Mouse (Mus musculus): ENCODE data around the gene Rsph3b. TPM values are rescaled to one million over a fixed set of nuclear protein-coding genes. Genes with fewer than 3 reads are reported as not detected.
"Not testable (repeated sequence)": the region's sequence is repeated elsewhere in the genome, so short reads cannot be mapped to it uniquely, and the experiment has no call there.

The Rsph3b gene
- polyA plus RNA-seq, 2 experiments from 2014 or later, result 26.6 to 37.2 TPM

DNA sequence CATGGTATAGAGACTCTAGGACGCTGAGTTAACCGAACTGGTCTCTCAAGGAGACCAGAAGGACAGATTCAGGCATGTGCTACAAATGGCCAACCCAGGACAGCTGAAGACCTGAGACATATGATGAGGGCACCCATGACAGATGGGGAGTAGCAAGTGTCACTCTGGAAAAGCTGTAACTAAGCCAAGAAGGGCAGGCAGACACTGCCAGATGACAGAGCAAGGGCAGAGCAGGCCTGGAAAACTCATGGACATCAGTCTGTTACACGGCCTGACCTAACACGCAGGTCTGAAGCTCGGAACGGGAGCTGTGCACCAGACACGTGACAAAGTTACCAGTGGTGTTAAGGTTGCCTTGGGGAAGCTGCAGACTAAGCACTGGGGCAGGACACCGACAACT is 10.4 kb upstream of the Rsph3b start:
- not testable (repeated sequence) for ATAC-seq

DNA sequence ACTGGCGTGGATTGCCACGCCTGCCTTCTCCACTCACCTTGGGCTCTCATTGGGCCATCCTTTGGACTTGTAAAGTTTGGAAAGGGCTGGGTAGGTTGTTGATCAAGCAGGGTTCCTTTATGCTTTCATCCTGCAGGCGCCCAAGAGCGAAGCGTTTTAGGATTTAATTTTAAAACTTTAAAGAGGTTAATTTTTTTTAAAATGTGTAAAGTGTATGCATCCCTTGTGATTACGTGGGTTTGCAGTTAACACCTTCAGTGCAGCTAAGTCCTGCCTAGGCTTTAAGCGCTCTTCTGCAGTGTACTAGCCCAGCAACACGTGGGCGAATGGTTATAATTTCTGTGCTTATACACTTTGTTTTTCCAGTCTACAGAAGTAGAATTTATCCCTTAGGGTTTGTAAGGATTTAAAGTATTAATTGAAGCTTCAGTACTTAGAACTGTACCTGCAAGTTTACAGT is 317 bp upstream of the Rsph3b start:
- not testable (repeated sequence) for ATAC-seq

DNA sequence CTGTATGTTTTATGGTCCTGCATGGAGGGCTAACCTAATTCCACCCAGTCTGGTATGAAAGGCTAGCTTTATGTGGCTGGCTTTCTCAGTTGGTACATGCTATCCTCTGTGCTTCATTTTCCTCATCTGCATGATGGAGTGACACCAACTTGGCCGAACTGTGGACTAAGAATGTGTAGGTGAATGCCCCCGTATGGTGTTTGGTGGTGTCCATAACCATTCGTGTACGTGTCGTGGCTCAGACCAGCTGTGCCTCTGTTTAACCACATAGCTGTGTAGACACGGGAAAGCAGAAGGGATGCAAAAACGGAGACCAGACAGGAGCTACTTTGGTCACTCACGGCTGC is 872 bp downstream of the Rsph3b start:
- not testable (repeated sequence) for ATAC-seq

DNA sequence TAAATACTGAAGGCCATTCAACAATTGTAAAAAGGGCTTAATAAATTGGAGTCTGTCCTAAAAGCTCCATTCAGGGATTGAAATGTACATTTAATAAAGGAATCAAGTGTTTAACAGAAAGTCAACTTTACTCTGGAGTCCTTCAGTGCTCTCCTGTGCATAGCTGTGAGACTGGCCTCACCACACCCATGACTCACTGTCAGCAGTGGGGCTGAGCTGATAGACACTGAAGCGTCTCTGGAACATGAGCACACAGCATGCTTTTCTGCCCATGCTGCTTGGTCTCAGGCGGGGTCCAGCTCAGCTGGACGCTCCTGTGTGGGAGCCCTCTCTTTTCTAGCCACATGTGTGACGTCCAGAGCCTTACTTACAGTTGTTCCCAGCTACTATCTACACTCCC is 5.9 kb downstream of the Rsph3b start:
- ATAC-seq, result not testable (repeated sequence)

DNA sequence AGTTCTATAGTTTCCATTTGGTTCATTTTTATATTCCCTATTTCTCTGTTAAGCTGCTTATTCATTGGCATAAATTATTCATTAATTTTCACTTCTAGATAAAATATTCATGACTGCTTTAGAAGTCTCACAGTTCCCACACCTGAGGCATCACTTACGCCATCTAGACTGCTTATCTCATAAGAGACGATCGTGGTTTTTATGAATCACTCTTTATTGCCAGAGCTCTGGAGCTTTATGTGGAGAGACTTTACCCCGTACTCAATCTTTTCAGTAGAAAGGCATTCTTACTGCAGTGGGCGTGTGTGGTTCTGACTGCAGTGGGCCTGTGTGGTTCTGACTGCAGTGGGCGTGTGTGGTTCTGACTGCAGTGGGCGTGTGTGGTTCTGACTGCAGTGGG is 16.9 kb downstream of the Rsph3b start:
- not testable (repeated sequence) for ATAC-seq

DNA sequence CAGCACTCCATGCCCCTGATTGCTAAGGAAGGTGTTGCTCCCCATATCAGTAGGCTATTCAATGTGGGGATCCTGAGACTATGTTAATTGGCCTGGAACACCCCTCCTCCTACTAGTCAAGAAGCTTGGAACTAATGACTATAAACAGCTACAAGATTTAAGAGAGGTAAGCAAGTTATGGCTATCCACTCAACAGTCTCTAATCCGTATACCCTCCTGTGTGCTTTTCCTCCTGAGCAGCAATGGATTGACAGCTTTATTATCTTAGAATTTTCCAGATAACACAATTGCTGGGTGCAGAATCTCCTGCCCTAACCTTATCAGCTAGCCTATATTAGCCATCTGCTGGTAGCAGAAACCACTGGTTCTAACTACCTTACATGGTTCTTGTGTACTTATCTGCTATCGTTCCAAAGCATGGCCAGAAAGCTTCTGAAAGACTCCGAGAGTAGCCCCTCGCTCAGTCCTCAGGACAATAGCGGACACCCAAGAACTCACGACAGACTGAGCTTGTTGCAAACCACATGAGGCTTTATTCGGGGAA is 28.1 kb downstream of the Rsph3b start:
- not testable (repeated sequence) for ATAC-seq

DNA sequence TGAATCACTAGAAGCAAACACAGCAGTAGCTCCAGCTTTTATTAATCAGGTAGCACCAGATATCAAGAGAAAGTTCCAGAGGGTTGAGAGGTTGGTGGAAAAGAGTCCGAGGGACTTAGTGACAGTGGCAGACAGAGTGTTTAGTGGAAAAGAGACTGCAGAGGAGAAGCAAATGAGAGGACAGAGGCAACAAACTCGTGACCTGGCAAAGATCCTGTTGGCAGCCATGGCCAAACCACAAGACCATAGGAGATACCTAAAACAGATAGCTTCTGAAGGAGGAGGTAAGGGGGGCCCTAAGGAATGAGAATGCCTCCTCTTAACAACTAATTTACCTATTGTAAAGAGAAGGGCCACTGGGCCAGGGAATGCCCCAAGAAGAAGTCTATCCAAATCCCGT is 29.1 kb downstream of the Rsph3b start:
- ATAC-seq, result not testable (repeated sequence)

DNA sequence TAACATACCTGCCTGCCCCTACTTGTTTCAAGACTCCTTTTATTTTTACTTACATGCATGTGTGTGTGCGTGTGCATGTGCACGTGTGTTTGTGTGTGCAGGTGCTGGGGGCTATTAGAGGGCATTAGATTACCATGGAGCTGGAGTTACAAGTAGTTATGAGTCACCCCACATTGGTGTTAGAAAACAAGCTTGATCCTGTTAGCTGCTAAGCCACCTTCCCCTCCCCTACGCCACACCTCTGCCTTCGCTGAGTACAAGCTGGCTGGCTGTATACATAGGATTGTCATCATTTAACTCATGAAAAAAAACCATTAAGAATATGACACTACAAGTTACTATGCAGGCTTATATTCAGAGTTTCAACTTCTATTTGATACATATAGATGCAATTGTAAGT is 33.2 kb downstream of the Rsph3b start:
- ATAC-seq, result not testable (repeated sequence)

DNA sequence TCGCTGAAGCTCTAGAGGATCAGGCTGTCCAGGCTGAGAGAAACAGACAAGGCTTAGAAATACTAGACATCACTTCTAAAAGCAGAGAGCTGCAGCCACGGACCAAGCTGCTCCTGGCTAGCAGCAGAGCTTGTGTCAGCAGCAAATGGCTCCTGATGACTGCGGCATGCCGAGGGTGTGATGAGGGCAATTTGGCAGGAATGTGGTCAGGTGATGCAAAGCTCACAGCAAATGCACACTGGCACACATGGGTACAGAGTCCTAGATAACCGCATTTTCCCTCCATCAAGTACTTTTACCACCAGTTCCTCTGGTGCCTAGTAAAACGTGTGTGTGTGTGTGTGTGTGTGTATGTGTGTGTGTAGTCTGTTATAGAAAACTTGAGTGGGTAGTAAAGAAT is 34.4 kb downstream of the Rsph3b start:
- ATAC-seq, result not testable (repeated sequence)

DNA sequence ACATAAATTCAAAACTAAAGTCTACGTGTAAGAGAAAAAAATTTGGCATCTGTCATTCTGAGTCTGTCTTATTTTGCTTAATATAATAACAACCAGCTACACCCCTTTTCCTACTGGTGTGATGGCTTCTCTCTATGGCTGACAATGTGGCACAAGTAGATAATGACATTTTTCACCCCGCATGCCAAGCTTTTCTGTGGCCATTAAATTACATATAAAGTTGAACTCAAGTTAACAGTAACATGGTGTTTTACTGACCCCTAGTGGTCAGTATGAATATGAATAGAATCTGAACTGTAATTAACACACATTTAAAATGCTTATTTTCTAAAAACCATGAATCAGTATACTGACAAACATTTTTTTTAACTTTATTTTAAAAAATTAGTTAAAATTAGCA is 48.1 kb downstream of the Rsph3b start:
- peak; percentile 81 for ATAC-seq

DNA sequence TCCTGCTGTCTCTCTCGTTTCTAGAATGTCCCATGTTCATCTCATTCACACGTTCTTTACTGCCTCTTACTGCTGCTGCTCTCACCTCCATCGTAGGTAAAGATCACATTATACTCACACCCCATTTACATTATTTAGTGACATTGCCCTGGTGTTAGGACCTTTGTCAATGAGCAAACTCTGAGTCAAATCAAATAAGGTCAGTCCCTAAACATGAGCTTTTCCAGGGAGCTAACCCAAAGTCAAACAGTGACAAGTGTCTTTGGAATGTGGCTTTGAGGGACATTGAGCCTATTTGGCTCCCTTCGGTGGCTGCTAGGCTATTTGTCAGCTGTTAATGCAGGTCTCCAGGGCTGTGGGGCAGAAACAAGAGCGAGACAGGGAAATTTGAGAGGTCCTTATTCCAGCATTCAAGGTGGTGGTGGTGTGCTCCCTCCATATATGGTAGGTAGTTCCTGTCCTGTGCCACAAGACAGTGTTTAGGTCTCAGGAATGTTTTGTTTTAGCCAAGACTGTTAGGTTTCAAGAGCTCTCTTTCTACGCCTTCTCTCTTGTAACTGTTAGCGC is 50.4 kb downstream of the Rsph3b start:
- ATAC-seq, result not testable (repeated sequence)

DNA sequence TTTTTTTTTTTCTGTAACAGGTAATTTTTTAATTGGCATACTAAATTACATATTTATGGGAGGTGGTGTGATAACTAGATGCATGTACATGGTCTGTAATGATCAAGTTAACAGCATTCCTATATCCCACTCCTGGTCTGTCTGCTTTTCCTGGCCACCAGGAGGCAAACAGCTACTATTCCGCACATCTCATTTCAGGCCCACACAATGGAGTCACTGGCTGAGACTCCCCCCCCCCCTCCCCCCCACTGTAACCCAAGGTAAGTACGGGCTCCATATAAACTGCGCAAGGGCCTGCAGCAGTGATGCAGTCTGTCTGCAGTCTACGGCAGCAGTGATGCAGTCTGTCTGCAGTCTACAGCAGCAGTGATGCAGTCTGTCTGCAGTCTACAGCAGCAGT is 51.7 kb downstream of the Rsph3b start:
- no peak for ATAC-seq

DNA sequence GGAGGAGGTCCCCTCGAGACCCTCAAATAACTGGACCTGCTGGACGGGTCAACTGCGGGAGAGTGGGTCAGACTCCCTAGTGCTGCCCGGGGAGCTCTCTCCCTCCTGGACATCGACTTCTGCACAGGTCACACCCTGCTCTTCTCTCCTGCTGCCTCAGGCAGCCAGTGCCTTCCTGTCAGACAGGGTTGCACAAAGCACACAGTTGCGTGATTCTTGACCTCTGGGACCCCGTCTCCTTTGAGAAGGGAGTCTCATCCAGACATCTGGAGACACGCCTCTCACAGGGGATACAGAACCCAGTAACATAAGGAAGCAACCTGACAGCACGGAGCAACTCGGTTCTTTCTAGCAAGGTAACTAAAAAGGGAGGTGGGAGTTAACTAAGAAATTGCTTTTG is 55.1 kb downstream of the Rsph3b start:
- no peak for ATAC-seq

DNA sequence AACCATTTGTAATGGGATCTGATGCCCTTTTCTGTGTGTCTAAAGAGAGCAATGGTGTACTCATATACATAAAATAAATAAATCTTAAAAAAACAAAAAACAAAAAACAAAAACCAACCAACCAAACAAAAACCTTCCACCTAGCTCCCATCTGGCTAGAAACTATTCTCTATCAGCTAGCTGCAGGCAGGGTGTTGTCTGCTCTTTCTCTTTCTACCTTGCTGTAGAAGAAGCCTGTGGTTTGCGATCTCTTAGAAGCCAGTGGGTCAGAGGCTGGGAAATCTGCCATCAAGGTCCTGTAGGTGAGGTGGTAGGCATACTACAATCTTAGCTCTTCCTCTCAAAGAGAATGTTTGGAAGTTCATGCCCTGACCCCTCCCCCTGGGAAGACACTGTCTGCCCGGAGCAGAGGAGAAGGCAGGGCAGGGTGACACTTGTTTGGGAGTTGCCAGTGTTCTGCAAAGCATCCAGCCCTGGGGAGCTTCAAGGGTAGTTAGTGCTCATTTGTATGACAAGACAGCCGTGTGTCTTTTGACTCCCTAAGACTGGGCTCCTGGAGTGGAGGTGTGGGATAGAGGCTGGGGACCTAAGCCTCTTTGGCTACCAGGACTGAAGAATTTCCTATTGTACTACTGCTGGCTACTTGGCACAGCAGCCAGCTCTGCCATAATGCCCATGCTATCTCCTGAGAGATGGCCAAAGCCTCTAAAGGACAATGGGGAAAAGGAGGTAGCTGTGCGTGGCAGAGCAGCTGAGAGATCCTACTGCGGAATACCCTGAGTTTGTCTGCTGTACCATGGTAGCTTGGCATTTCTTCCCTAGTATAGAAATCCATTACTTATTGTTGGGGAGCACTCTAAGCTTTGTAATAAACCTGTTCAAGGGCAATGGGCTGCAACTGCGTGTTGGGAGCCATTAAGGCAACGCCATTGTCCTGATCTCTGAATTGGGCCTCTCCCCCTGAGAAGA is 56.2 kb downstream of the Rsph3b start:
- no peak for ATAC-seq

DNA sequence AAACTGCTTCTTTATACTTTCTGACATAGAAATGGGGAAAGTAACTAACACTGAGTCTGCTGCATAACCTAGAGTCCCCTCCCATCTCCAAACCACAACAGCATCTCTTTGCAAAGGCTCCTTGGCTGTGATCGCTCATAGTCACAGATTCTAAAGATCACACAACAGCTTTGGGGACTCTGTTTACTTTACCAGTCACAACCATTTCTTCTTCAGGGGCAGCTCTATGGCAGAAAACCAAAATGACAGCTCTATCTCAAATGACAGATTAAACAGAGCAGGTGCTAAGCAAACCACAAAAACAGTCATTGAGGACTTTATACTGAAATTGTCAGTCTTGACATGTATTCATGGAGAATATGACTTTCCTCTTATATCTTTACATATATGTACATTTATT is 62.0 kb downstream of the Rsph3b start:
- ATAC-seq, result no peak

DNA sequence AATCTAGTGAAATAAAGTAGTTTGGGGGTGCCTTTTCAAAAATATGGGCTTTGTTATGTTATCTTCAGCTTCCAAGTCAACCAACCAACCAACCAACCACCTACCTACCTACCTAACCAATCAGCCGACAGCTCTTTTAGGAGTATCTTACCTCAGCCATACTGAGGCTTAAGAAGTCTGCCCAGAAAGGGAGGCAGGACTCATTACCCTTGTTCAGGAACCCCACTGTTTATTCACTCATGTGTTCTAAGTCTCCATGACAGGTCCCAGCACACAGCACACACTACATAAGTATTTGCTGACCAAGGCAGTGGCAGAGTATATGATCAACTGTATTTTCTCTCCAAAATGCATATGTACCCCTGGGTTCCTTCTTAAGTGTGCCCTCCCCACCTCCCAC is 64.0 kb downstream of the Rsph3b start:
- no peak for ATAC-seq

DNA sequence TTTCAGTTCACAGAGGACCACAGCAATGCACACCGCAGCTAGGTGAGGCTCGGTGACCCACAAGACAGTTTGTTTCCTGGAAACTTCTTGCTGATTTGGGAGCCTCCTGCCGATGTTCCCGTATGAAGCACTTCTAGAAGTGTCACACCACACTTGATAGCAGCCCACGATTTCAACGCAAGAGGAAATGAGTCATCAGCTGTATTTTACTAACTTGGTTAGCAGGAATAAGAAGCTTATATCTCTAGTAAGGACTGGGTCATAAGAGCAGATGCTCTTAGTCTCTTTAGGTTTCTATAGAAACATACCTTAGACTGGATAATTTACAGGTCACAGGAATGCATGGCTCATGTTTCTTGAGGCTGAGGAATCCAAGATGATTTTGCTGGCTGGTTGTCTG is 67.2 kb downstream of the Rsph3b start:
- ATAC-seq, result no peak

DNA sequence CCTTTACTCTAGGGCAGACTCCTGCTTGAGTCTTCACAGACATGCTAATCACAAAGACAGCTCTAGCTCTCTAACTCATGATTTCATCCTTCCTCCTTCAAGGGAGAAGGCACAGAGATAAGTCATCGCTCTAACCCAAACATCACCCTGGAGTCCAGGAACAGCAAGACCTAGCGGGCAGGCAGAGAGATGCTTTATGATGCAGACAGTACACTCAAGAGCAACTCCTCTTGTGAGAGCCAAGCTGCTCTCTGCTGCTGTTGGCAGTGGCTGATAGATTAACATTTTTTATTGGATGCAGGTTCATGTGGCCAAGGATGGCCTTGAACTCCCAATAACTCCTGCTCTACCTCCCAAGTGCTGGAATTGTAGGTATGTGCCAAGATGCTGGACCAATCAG is 77.1 kb downstream of the Rsph3b start:
- ATAC-seq, result no peak

DNA sequence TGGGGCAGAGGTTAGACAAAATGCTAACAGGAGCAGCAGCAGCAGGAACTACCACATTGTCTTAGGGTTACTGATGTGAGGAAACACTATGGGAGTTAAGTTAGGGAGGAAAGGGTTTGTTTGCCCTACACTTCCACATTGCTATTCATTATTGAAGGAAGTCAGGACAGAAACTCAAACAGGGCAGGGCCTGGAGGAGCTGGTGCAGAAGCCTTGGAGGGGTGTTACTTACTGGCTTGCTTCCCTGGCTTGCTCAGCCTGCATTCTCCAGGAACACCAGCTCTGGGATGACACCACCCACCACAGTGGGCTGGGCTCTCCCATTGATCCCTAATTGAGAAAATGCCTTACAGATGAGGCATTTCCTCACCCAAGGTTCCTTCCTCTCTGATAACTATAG is 79.7 kb downstream of the Rsph3b start:
- ATAC-seq, result no peak

DNA sequence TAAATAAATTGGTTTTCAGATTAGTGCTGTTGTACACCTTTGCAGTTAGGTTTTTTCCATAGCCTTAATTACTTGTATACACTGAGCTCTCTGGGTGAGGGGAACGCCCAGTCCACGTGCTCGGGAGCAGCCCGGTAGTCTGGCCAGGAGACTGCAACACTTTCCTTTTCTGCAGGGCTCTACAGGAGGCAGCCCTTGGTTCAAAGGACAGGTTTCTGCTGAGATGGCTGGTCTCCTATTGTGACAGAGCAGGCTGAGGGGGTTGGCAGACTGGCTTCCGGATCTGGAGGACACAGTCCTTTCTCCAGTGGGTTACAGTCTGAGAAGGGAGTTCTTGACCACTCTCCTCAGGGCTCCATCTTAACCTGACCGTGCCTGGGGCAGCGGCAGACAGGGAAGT is 80.7 kb downstream of the Rsph3b start:
- no peak for ATAC-seq

DNA sequence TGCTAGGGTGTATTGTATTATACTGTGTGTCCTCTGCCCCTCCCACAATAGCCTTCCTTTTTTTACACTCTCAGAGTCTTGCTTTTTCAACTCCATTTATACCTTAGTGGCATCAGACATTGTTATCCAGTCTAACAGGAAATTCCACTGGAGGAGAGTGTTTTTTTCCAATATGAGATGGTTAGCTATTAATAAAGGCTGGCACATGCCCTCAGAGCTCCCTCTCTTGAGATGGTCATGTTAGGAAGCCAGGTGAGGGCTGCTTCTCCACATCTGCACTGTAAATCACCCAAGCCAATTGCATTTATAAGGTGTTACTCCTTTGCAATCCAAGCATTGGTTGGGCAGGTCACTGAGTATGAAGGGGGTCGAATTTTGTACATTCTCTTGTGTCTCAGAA is 81.9 kb downstream of the Rsph3b start:
- ATAC-seq, result no peak

DNA sequence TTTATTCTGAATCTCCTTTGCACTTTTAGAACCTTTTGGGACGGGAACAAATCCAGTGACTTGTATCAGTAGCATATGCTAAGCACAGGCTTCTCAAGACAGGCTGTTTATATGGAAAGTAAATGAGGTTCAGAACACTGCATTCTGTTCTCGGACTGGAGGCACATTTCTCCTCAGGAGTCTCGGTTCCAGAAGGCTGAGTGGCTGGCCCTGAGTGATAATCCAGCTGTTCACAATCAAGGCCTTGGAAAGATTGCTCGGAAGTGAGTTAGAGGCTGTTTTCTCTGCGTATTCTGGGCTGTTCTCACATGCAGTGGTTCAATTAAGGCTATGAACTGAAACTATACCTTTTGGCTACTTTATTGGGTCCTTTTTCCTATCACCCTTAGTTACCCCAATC is 82.9 kb downstream of the Rsph3b start:
- no peak for ATAC-seq

DNA sequence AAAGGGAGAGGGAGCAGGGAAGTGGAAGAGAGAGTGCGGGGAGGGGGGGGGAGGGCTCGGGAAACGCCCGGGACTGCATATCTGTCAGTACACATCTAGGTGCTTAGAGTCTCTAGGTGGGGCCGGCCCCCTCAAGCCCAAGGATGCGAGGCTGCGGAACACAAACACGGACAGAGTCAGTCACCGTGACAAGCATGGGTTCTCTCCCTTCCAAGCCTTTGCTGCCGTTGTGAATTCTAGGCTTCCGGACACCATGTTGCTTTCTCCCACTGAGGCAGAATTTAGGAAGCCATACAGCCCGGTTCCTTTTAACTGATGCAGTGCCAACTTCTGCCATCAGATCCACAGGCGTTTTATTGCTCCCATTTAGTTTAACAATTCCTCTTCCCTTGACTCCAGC is 83.6 kb downstream of the Rsph3b start:
- no peak for ATAC-seq

DNA sequence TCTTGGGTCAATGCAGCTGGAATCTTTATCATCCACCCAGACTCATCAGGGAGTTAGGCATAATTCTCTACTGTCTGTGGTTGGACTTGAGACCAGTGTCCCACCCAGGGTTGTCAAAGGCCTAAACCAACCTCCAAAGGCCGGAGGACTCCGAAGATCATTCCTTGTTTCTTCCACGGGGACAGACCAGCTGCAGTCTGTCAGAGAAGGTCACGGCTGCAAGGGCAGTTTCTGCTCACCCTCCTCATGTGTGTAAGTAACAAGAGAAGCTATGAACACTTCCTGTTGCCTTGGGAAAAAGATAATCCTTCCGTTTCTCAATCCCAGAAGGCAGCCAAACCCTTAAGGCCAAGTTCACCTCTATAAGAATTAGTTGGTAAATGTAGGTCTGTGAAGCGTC is 85.0 kb downstream of the Rsph3b start:
- no peak for ATAC-seq
